Mouse (Mus musculus) midbrain, embryonic 14.5 days (tissue): ENCODE measurements at regions not wholly inside any gene's neighbourhood (a gene's known extent, or its start where the extent isn't known, plus 50 kb on each side); places are given as distances from the start of the nearest gene placed in this dataset.

Source experiments
- ATAC-seq: fragments of 200-750 bp; cut with Nextera tagmentation; 2 replicates; pipeline ENCODE4 v1.8.0; 2017; ENCODE audit warnings: moderate number of reproducible peaks, moderate library complexity; ENCODE audit not compliant: low FRiP score, low TSS enrichment
- DNase-seq: peaks from one replicate; pipeline ENCODE4 v3.0.0-alpha.2; 2015
- H3K27ac ChIP-seq: fragments of 300-500 bp; sonication (generic); replicated peaks from 2 replicates; pipeline ENCODE4 v1.5.1; 2014; ENCODE audit warnings: mild to moderate bottlenecking, low read depth, low read length, moderate library complexity
- H3K27me3 ChIP-seq: fragments of 300-500 bp; sonication (generic); 2 replicates; pipeline ENCODE4 v1.6.1; 2014; ENCODE audit warnings: low read length, control low read depth, mixed read lengths; ENCODE audit not compliant: control insufficient read depth, insufficient read depth
- H3K36me3 ChIP-seq: fragments of 300-500 bp; sonication (generic); 2 replicates; pipeline ENCODE4 v1.6.1; 2014; ENCODE audit warnings: low read length, control low read depth; ENCODE audit not compliant: control insufficient read depth, insufficient read depth
- H3K4me1 ChIP-seq: fragments of 300-500 bp; sonication (generic); 2 replicates; pipeline ENCODE4 v1.6.1; 2014; ENCODE audit warnings: mild to moderate bottlenecking, antibody characterized with exemption, low read length, control low read depth; ENCODE audit not compliant: control insufficient read depth, insufficient read depth
- H3K4me2 ChIP-seq: fragments of 300-500 bp; sonication (generic); 2 replicates; pipeline ENCODE4 v1.6.1; 2014; ENCODE audit warnings: mild to moderate bottlenecking, low read length, moderate library complexity
- H3K4me3 ChIP-seq: fragments of 300-500 bp; sonication (generic); replicated peaks from 2 replicates; pipeline ENCODE4 v1.5.1; 2014; ENCODE audit warnings: low read depth, low read length
- H3K9ac ChIP-seq: fragments of 300-500 bp; sonication (generic); replicated peaks from 2 replicates; pipeline ENCODE4 v1.6.1; 2014; ENCODE audit warnings: mild to moderate bottlenecking, low read length, moderate library complexity
- H3K9me3 ChIP-seq: fragments of 300-500 bp; sonication (generic); 2 replicates; pipeline ENCODE4 v1.6.1; 2016; ENCODE audit warnings: low read length, control low read depth, mixed read lengths; ENCODE audit not compliant: control insufficient read depth
- WGBS: fragments of 180-500 bp; shearing (Covaris S2); extraction: QIAGEN DNeasy Blood & Tissue Kit; methylation state at CpG from one replicate; pipeline ENCODE4 v1.1.7; 2014; 5-methylcytosine and 5-hydroxymethylcytosine counted together

DNA sequence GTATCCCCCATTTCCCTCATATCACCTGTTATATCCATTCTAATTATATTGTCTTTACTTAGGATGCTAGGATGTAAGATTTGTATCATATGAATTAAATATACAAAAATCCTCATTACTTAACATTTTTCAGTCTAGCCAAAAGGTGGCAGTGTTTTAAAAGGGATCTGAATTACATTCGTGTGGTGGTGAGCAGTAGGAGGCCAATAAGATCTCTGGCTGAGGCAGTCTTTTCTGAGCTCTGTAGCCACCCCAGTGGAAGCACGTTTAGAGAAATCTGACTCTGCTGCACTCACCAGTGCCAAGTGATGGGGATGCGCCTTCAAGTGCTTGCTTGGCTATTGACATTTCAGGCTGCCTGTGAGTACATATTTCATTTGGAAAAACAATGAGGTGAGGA, 372.6 kb downstream of the Dad1 start:
- no peaks in the 10 kb centered on the region for H3K27me3 ChIP-seq
- 13% methylated on average over 3 of the region's 3 CpGs for WGBS
- no peak overlapping the region for H3K27ac ChIP-seq
- ATAC-seq (no peak; the same call in 1 of the 2 replicates), DNase-seq (peak; percentile 75)
- H3K36me3 ChIP-seq: no peaks in the 10 kb centered on the region
- H3K9me3 ChIP-seq: no peaks in the 10 kb centered on the region
- no peak overlapping the region for H3K9ac ChIP-seq
- no peak overlapping the region for H3K4me2 ChIP-seq
- H3K4me1 ChIP-seq: no peaks in the 10 kb centered on the region
- no peak overlapping the region for H3K4me3 ChIP-seq

GRCm38 (mm10) chr14:53876581-53876980, 377.3 kb downstream of the Dad1 start:
- Histone ChIP-seq H3K27ac (no peak overlapping the region), H3K4me2 (no peak overlapping the region), H3K9ac (no peak overlapping the region), H3K9me3 (no peaks in the 10 kb centered on the region), H3K36me3 (no peaks in the 10 kb centered on the region), H3K4me3 (no peak overlapping the region), H3K27me3 (no peaks in the 10 kb centered on the region), H3K4me1 (no peaks in the 10 kb centered on the region)
- WGBS: 72% methylated on average over 7 of the region's 7 CpGs
- no peak for DNase-seq
- ATAC-seq: no peak

GRCm38 (mm10) chr14:53875736-53876135, 378.2 kb downstream of the Dad1 start:
- no peak overlapping the region for H3K4me2 ChIP-seq
- 68% methylated on average over 6 of the region's 6 CpGs for WGBS
- H3K9me3 ChIP-seq: no peaks in the 10 kb centered on the region
- H3K27me3 ChIP-seq: no peaks in the 10 kb centered on the region
- no peaks in the 10 kb centered on the region for H3K4me1 ChIP-seq
- DNase-seq (no peak), ATAC-seq (no peak)
- no peak overlapping the region for H3K27ac ChIP-seq
- H3K36me3 ChIP-seq: no peaks in the 10 kb centered on the region
- H3K4me3 ChIP-seq: no peak overlapping the region
- H3K9ac ChIP-seq: no peak overlapping the region

GRCm38 (mm10) chr14:53847049-53847448, 406.9 kb downstream of the Dad1 start:
- Histone ChIP-seq H3K27ac (no peak overlapping the region), H3K4me2 (no peak overlapping the region), H3K4me1 (no peaks in the 10 kb centered on the region), H3K36me3 (no peaks in the 10 kb centered on the region), H3K4me3 (no peak overlapping the region), H3K9ac (no peak overlapping the region), H3K27me3 (no peaks in the 10 kb centered on the region), H3K9me3 (no peaks in the 10 kb centered on the region)
- no peak for DNase-seq
- no peak for ATAC-seq
- 75% methylated on average over 7 of the region's 7 CpGs for WGBS

DNA sequence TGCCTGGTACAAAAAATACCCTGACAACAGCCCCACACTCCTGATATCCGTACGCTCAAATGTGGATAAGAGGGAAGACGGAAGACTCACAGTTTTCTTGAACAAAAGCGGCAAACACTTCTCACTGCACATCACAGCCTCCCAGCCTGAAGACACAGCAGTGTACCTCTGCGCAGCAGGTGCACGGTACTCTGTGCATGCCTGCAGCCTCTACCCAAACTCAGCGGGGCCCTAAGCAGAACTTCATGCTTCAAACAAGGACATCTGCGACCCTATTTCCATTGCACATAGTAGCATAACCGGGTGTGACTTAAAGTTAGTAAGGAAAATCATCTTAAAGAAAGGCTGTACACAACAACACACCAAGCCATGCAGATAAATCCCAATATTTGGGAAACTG, 408.3 kb downstream of the Dad1 start:
- no peaks in the 10 kb centered on the region for H3K9me3 ChIP-seq
- ATAC-seq (no peak), DNase-seq (no peak)
- no peak overlapping the region for H3K4me3 ChIP-seq
- no peak overlapping the region for H3K9ac ChIP-seq
- no peak overlapping the region for H3K4me2 ChIP-seq
- no peaks in the 10 kb centered on the region for H3K27me3 ChIP-seq
- no peaks in the 10 kb centered on the region for H3K4me1 ChIP-seq
- H3K27ac ChIP-seq: no peak overlapping the region
- 96% methylated on average over 9 of the region's 9 CpGs for WGBS
- no peaks in the 10 kb centered on the region for H3K36me3 ChIP-seq

- 84% methylated on average over 3 of the region's 3 CpGs for WGBS
- no peaks in the 10 kb centered on the region for H3K9me3 ChIP-seq
Measured at GRCm38 (mm10) chr14:53832553-53832952, 421.4 kb downstream of the Dad1 start.

GRCm38 (mm10) chr14:53831651-53832050, 422.3 kb downstream of the Dad1 start:
- Histone ChIP-seq H3K27ac (no peak overlapping the region), H3K9ac (no peak overlapping the region), H3K36me3 (no peaks in the 10 kb centered on the region), H3K4me2 (no peak overlapping the region), H3K4me1 (no peaks in the 10 kb centered on the region), H3K4me3 (no peak overlapping the region), H3K9me3 (no peaks in the 10 kb centered on the region), H3K27me3 (no peaks in the 10 kb centered on the region)
- ATAC-seq (no peak), DNase-seq (no peak)
- WGBS: 88% methylated on average over 6 of the region's 6 CpGs

More at GRCm38 (mm10) chr14:53832553-53832952, 421.4 kb downstream of the Dad1 start:
- Histone ChIP-seq H3K36me3 (no peaks in the 10 kb centered on the region), H3K4me3 (no peak overlapping the region), H3K4me2 (no peak overlapping the region), H3K4me1 (no peaks in the 10 kb centered on the region), H3K27me3 (no peaks in the 10 kb centered on the region), H3K9ac (no peak overlapping the region), H3K27ac (no peak overlapping the region)
- ATAC-seq (no peak), DNase-seq (no peak)

GRCm38 (mm10) chr14:53830717-53831116, 423.2 kb downstream of the Dad1 start:
- no peaks in the 10 kb centered on the region for H3K36me3 ChIP-seq
- H3K27me3 ChIP-seq: no peaks in the 10 kb centered on the region
- ATAC-seq: no peak
- H3K4me2 ChIP-seq: no peak overlapping the region
- no peak for DNase-seq
- no peak overlapping the region for H3K27ac ChIP-seq
- H3K9me3 ChIP-seq: no peaks in the 10 kb centered on the region
- 55% methylated on average over 1 of the region's 1 CpGs for WGBS
- no peak overlapping the region for H3K4me3 ChIP-seq
- no peak overlapping the region for H3K9ac ChIP-seq
- no peaks in the 10 kb centered on the region for H3K4me1 ChIP-seq

GRCm38 (mm10) chr14:53826782-53827181, 427.1 kb downstream of the Dad1 start:
- DNase-seq (no peak), ATAC-seq (no peak)

More at GRCm38 (mm10) chr14:53826782-53827181, 427.1 kb downstream of the Dad1 start:
- Histone ChIP-seq H3K4me1 (no peaks in the 10 kb centered on the region), H3K9ac (no peak overlapping the region), H3K36me3 (no peaks in the 10 kb centered on the region), H3K4me2 (no peak overlapping the region), H3K9me3 (no peaks in the 10 kb centered on the region), H3K4me3 (no peak overlapping the region), H3K27me3 (no peaks in the 10 kb centered on the region), H3K27ac (no peak overlapping the region)
- WGBS: 94% methylated on average over 4 of the region's 4 CpGs
